Mouse (Mus musculus): ENCODE data around the gene Prx.

- no peak for TF ChIP-seq JUND (conservative IDR thresholded peaks at IDR 0.05; ENCODE audit: low read depth, low read length)
- no peak for TF ChIP-seq IRF4 (IDR thresholded peaks at IDR 0.05; ENCODE audit: low read depth, low read length)
- TF ChIP-seq CTCF (conservative IDR thresholded peaks at IDR 0.05 in 1 of 2, IDR thresholded peaks at IDR 0.05 in 1 of 2; ENCODE audit: low read depth in 2 of 2, low read length in 2 of 2): no peak
- no peak for TF ChIP-seq TCF12 (IDR thresholded peaks at IDR 0.05; ENCODE audit: low read depth, low read length)
- TF ChIP-seq POLR2A (IDR thresholded peaks at IDR 0.05; ENCODE audit: low read depth, low read length): no peak
- no peak for TF ChIP-seq NELFE (IDR thresholded peaks at IDR 0.05; ENCODE audit: low read depth, low read length)
- no peak for TF ChIP-seq POLR2AphosphoS2 (IDR thresholded peaks at IDR 0.05; ENCODE audit: low read depth, low read length)
- TF ChIP-seq EP300 (IDR thresholded peaks at IDR 0.05; ENCODE audit: low read length): no peak
Observed at GRCm38 (mm10) chr7:27543065-27543464, 43.9 kb downstream of the Prx start.
